Mouse (Mus musculus): ENCODE measurements around the gene Drg2.

DNA sequence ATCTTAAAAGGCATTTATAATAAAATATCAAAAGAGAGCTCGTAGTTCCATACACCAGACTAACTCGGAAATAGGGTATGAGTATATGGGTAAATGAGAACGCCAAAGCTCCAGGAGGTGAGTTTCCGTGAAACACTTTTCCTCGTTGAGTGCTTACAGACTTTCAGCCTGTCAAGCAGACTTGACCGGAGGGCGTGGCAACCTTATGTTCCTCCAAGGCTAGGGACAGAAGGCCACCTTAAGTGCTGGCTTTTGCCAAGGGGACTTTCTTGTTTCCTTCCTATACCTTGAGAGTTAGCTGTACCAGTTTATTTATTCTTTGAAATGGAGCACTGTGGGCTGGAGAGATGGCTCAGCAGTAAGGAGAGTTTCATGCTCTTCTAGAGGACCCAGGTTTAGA lies 14.2 kb upstream of the Drg2 start:
- no peak for TF ChIP-seq CTCF (IDR thresholded peaks at IDR 0.05; ENCODE audit: borderline replicate concordance, extremely low read depth, insufficient read depth, insufficient read length)
- TF ChIP-seq POLR2A (IDR thresholded peaks at IDR 0.05; ENCODE audit: borderline replicate concordance, extremely low read depth, insufficient read depth, insufficient read length, poor library complexity, severe bottlenecking) = no peak

All from brain, embryonic 14.5 days (tissue).